Mouse (Mus musculus) granulocyte monocyte progenitor cell, adult 5-6 weeks (primary cell): ENCODE measurements around the gene Tsku. TPM values are rescaled to one million over a fixed set of nuclear protein-coding genes. Genes with fewer than 3 reads are reported as not detected.

Source experiments
- total RNA-seq, 2 experiments: library from RNA; stranded (forward) in 1 of 2; stranded (reverse) in 1 of 2; fragments of 200-712, 200-1000 nt in 1 of 2; fragments of >200 nt in 1 of 2; fragmentation: Nextera tagmentation in 1 of 2; gene quantifications; 2 replicates each; pipeline ENCODE4 v1.2.3; 2014 to 2017

The Tsku gene
- total RNA-seq, 2 experiments from 2014 or later = not detected

Other genes starting within 250 kb of the Tsku start
- 34.8 and 43.7 TPM in 2 replicates for gene Myo7a, start 241.8 kb downstream of the Tsku start, total RNA-seq (2014; fragmentation: Nextera tagmentation)
- gene Myo7a, start 241.8 kb downstream of the Tsku start, total RNA-seq (2017) = 22.0 and 26.2 TPM in 2 replicates
- gene Omp, start 215.8 kb downstream of the Tsku start, total RNA-seq (2014; fragmentation: Nextera tagmentation) = 0.32 and 0.64 TPM in 2 replicates
- gene Omp, start 215.8 kb downstream of the Tsku start, total RNA-seq (2017) = 0.31 TPM in 1 of 2 replicates, not detected in the other
- 3.2 and 5.2 TPM in 2 replicates for gene Capn5, start 183.1 kb downstream of the Tsku start, total RNA-seq (2014; fragmentation: Nextera tagmentation)
- gene Capn5, start 183.1 kb downstream of the Tsku start, total RNA-seq (2017) = 1.2 and 1.3 TPM in 2 replicates
- 0.58 TPM in 1 of 2 replicates, not detected in the other for gene B3gnt6, start 161.8 kb downstream of the Tsku start, total RNA-seq (2014; fragmentation: Nextera tagmentation)
- not detected in 2 replicates for gene B3gnt6, start 161.8 kb downstream of the Tsku start, total RNA-seq (2017)
- gene Acer3, start 40.1 kb downstream of the Tsku start, total RNA-seq (2014; fragmentation: Nextera tagmentation) = 42.7 and 49.6 TPM in 2 replicates
- 42.1 and 48.8 TPM in 2 replicates for gene Acer3, start 40.1 kb downstream of the Tsku start, total RNA-seq (2017)
- gene Gucy2d, start 79.1 kb upstream of the Tsku start, total RNA-seq (2014; fragmentation: Nextera tagmentation) = not detected in 2 replicates
- not detected in 2 replicates for gene Gucy2d, start 79.1 kb upstream of the Tsku start, total RNA-seq (2017)
- not detected in 2 replicates for gene Lrrc32, start 128.0 kb upstream of the Tsku start, total RNA-seq (2014; fragmentation: Nextera tagmentation)
- not detected in 2 replicates for gene Lrrc32, start 128.0 kb upstream of the Tsku start, total RNA-seq (2017)